Mouse (Mus musculus) CH12.LX (cell line): ENCODE measurements around the gene Eri3. TPM values are rescaled to one million over a fixed set of nuclear protein-coding genes. Genes with fewer than 3 reads are reported as not detected.

ENCODE experiments used
- DNase-seq: peaks from one replicate; pipeline ENCODE4 v3.0.0-alpha.2; 2013; ENCODE audit errors: extremely low read depth
- H3K27ac ChIP-seq: 2 replicates; pipeline ENCODE4 v1.5.1; 2012; ENCODE audit warnings: low read depth, mild to moderate bottlenecking, control low read depth, moderate library complexity; ENCODE audit not compliant: insufficient read depth
- H3K27me3 ChIP-seq: replicated peaks from 2 replicates; pipeline ENCODE3; 2012; ENCODE audit warnings: inconsistent platforms
- H3K36me3 ChIP-seq, 2 experiments: replicated peaks in 1 of 2; 2 replicates each; pipeline versions ENCODE3 to v1.6.1; 2012; ENCODE audit warnings: inconsistent platforms in 1 of 2, low read length in 1 of 2, mild to moderate bottlenecking in 1 of 2, mixed read lengths in 1 of 2, moderate library complexity in 1 of 2; ENCODE audit not compliant: control insufficient read depth in 1 of 2, insufficient read depth in 1 of 2
- H3K4me1 ChIP-seq, 2 experiments: 2 replicates each; pipeline ENCODE4 v1.6.1; 2012; ENCODE audit warnings: inconsistent platforms in 1 of 2, moderate library complexity in 1 of 2; ENCODE audit not compliant: insufficient read depth in 2 of 2, control insufficient read depth in 1 of 2
- H3K4me2 ChIP-seq: 2 replicates; pipeline ENCODE4 v1.6.1; 2012; ENCODE audit warnings: low read depth, mild to moderate bottlenecking, control low read depth; ENCODE audit not compliant: poor library complexity, insufficient read depth, severe bottlenecking
- H3K4me3 ChIP-seq, 3 experiments: fragments of 150-350 bp in 1 of 3; sonication (generic) in 1 of 3; replicated peaks in 1 of 3; 2 replicates each; pipeline versions ENCODE3 to v1.5.1; 2011 to 2012; ENCODE audit warnings: low read depth in 2 of 3, low read length in 2 of 3, mild to moderate bottlenecking in 2 of 3, moderate library complexity in 2 of 3, control low read depth in 1 of 3, improper control_type of control experiment in 1 of 3, inconsistent platforms in 1 of 3, mixed read lengths in 1 of 3; ENCODE audit not compliant: poor library complexity in 1 of 3
- H3K79me2 ChIP-seq: replicated peaks from 2 replicates; pipeline ENCODE4 v1.6.1; 2012; ENCODE audit warnings: mild to moderate bottlenecking, moderate library complexity; ENCODE audit not compliant: control insufficient read depth, poor library complexity, insufficient read depth, severe bottlenecking; ENCODE audit errors: extremely low read depth
- H3K9ac ChIP-seq: 2 replicates; pipeline ENCODE4 v1.6.1; 2012; ENCODE audit warnings: low read depth, mild to moderate bottlenecking, control low read depth, moderate library complexity; ENCODE audit not compliant: insufficient read depth
- H3K9me3 ChIP-seq: replicated peaks from 2 replicates; pipeline ENCODE3; 2012; ENCODE audit warnings: low read length, inconsistent platforms, mixed read lengths
- CHD1 ChIP-seq: IDR thresholded peaks from 2 replicates; pipeline ENCODE4 v1.6.1; 2012; ENCODE audit warnings: low read depth, low read length, improper control_type of control experiment, inconsistent platforms
- CHD2 ChIP-seq: IDR thresholded peaks from 2 replicates; pipeline ENCODE4 v1.6.1; 2011; ENCODE audit warnings: low read length, improper control_type of control experiment
- CTCF ChIP-seq, 2 experiments: IDR thresholded peaks in 1 of 2; conservative IDR thresholded peaks in 1 of 2; 2 replicates each; pipeline ENCODE4 v1.5.1; 2011 to 2012; ENCODE audit warnings: low read depth in 2 of 2, low read length in 2 of 2, improper control_type of control experiment in 1 of 2, inconsistent platforms in 1 of 2, mild to moderate bottlenecking in 1 of 2, moderate library complexity in 1 of 2
- E2F4 ChIP-seq: IDR thresholded peaks from 2 replicates; pipeline ENCODE4 v1.6.1; 2011; ENCODE audit warnings: low read depth, low read length, improper control_type of control experiment; ENCODE audit not compliant: insufficient replicate concordance
- ELF1 ChIP-seq: IDR thresholded peaks from 2 replicates; pipeline ENCODE4 v1.6.1; 2014; ENCODE audit warnings: low read depth, mild to moderate bottlenecking, inconsistent platforms, low read length, improper control_type of control experiment
- ETS1 ChIP-seq: conservative IDR thresholded peaks from 2 replicates; pipeline ENCODE4 v1.6.1; 2012; ENCODE audit warnings: low read depth, mild to moderate bottlenecking, inconsistent platforms, low read length, improper control_type of control experiment, moderate library complexity
- HCFC1 ChIP-seq: IDR thresholded peaks from 2 replicates; pipeline ENCODE4 v1.6.1; 2012; ENCODE audit warnings: low read depth, mild to moderate bottlenecking, inconsistent platforms, low read length, improper control_type of control experiment
- IRF4 ChIP-seq: IDR thresholded peaks from 2 replicates; pipeline ENCODE4 v1.6.1; 2014; ENCODE audit warnings: low read depth, mild to moderate bottlenecking, inconsistent platforms, low read length, improper control_type of control experiment
- JUN ChIP-seq: IDR thresholded peaks from 2 replicates; pipeline ENCODE4 v1.6.1; 2011; ENCODE audit warnings: low read depth, mild to moderate bottlenecking, low read length, improper control_type of control experiment, moderate library complexity; ENCODE audit not compliant: insufficient read depth
- KAT2A ChIP-seq: IDR thresholded peaks from 2 replicates; pipeline ENCODE4 v1.6.1; 2012; ENCODE audit warnings: low read length, improper control_type of control experiment, inconsistent platforms; ENCODE audit not compliant: insufficient replicate concordance
- MAFK ChIP-seq: IDR thresholded peaks from 2 replicates; pipeline ENCODE4 v1.6.1; 2011; ENCODE audit warnings: low read length, improper control_type of control experiment; ENCODE audit not compliant: insufficient replicate concordance
- MAZ ChIP-seq: IDR thresholded peaks from 2 replicates; pipeline ENCODE4 v1.6.1; 2012; ENCODE audit warnings: low read depth, mild to moderate bottlenecking, inconsistent platforms, low read length, improper control_type of control experiment, moderate library complexity
- MEF2A ChIP-seq: IDR thresholded peaks from 2 replicates; pipeline ENCODE4 v1.6.1; 2014; ENCODE audit warnings: low read depth, mild to moderate bottlenecking, inconsistent platforms, low read length, improper control_type of control experiment, borderline replicate concordance
- MXI1 ChIP-seq: IDR thresholded peaks from 2 replicates; pipeline ENCODE4 v1.6.1; 2011; ENCODE audit warnings: mild to moderate bottlenecking, low read depth, low read length, improper control_type of control experiment
- NRF1 ChIP-seq: IDR thresholded peaks from 2 replicates; pipeline ENCODE4 v1.6.1; 2014; ENCODE audit warnings: low read depth, mild to moderate bottlenecking, inconsistent platforms, low read length, improper control_type of control experiment, moderate library complexity
- POLR2A ChIP-seq: IDR thresholded peaks from 2 replicates; pipeline ENCODE4 v1.6.1; 2011; ENCODE audit warnings: low read depth, mild to moderate bottlenecking, improper control_type of control experiment, low read length
- POLR2AphosphoS2 ChIP-seq: IDR thresholded peaks from 2 replicates; pipeline ENCODE4 v1.6.1; 2011; ENCODE audit warnings: low read depth, low read length, improper control_type of control experiment
- RAD21 ChIP-seq: IDR thresholded peaks from 2 replicates; pipeline ENCODE4 v1.6.1; 2011; ENCODE audit warnings: low read depth, mild to moderate bottlenecking, low read length, improper control_type of control experiment, moderate library complexity
- RCOR1 ChIP-seq: conservative IDR thresholded peaks from 2 replicates; pipeline ENCODE4 v1.6.1; 2012; ENCODE audit warnings: low read depth, mild to moderate bottlenecking, inconsistent platforms, low read length, improper control_type of control experiment
- SIN3A ChIP-seq: IDR thresholded peaks from 2 replicates; pipeline ENCODE4 v1.6.1; 2012; ENCODE audit warnings: low read length, improper control_type of control experiment, inconsistent platforms
- SMC3 ChIP-seq: IDR thresholded peaks from 2 replicates; pipeline ENCODE4 v1.6.1; 2011; ENCODE audit warnings: low read depth, low read length, improper control_type of control experiment
- TBP ChIP-seq: conservative IDR thresholded peaks from 2 replicates; pipeline ENCODE4 v1.6.1; 2011; ENCODE audit warnings: low read depth, low read length, improper control_type of control experiment
- TCF12 ChIP-seq: IDR thresholded peaks from 2 replicates; pipeline ENCODE4 v1.6.1; 2014; ENCODE audit warnings: low read depth, mild to moderate bottlenecking, inconsistent platforms, low read length, improper control_type of control experiment
- UBTF ChIP-seq: IDR thresholded peaks from 2 replicates; pipeline ENCODE4 v1.6.1; 2012; ENCODE audit warnings: low read depth, mild to moderate bottlenecking, inconsistent platforms, low read length, improper control_type of control experiment, moderate library complexity
- USF1 ChIP-seq: IDR thresholded peaks from 2 replicates; pipeline ENCODE4 v1.6.1; 2014; ENCODE audit warnings: low read depth, mild to moderate bottlenecking, inconsistent platforms, low read length, improper control_type of control experiment
- ZKSCAN1 ChIP-seq: IDR thresholded peaks from 2 replicates; pipeline ENCODE4 v1.6.1; 2012; ENCODE audit warnings: low read depth, inconsistent platforms, low read length, improper control_type of control experiment, borderline replicate concordance
- ZMIZ1 ChIP-seq: IDR thresholded peaks from 2 replicates; pipeline ENCODE4 v1.6.1; 2012; ENCODE audit warnings: low read depth, mild to moderate bottlenecking, inconsistent platforms, low read length, improper control_type of control experiment
- dilution Hi-C: fragments of 300-500 bp; cut with MboI; formaldehyde crosslinking; loops from 2 replicates; pipeline ENCODE4 v1.14.3; 2020; ENCODE audit warnings: low sequenced_read_pairs; ENCODE audit not compliant: extremely low pct_unique_long_range_greater_than_20kb, extremely low pct_ligation_motif_present
- in situ Hi-C: fragments of 300-500 bp; cut with MboI; formaldehyde crosslinking; loops from 3 replicates; pipeline ENCODE4 v1.14.3; 2019; ENCODE audit warnings: low sequenced_read_pairs, low pct_ligation_motif_present, low pct_unique_long_range_greater_than_20kb, mixed read lengths
- polyA plus RNA-seq: library from polyadenylated mRNA; unstranded; fragments of >175 nt; gene quantifications from 2 replicates; pipeline ENCODE4 v1.2.1, GENCODE M21; 2012; ENCODE audit warnings: low read depth; ENCODE audit not compliant: insufficient read length
- total RNA-seq, 2 experiments: library from RNA; depleted of rRNA; stranded (reverse); fragments of 300-350 nt in 1 of 2; fragments of >200 nt in 1 of 2; gene quantifications; 2 replicates each; pipeline ENCODE4 v1.2.3; 2012 to 2014

Gene Eri3
- total and polyA plus RNA-seq, 3 experiments, result 31.2 to 38.0 (median 31.9) TPM

- in situ Hi-C loops (no loop called here), dilution Hi-C loops (no loop called here)
- Histone ChIP-seq H3K36me3 (peaks cover 37 to 51% of the 10 kb centered on the region in 2 experiments), H3K27ac (no peak overlapping the region), H3K4me2 (peak overlapping the region; percentile 65), H3K4me1 (peaks cover 2 to 15% of the 10 kb centered on the region in 2 experiments; a peak in 3 of 4 replicates), H3K9ac (no peak overlapping the region; the same call in 1 of the 2 replicates), H3K27me3 (no peaks in the 10 kb centered on the region), H3K4me3 (peak overlapping the region in 2 of 3 experiments; percentile 78 to 94), H3K9me3 (no peaks in the 10 kb centered on the region), H3K79me2 (no peaks in the 10 kb centered on the region)
- no peak for TF ChIP-seq SIN3A
- TF ChIP-seq HCFC1, result no peak
- TF ChIP-seq ETS1, result no peak
- TF ChIP-seq CTCF (conservative IDR thresholded peaks at IDR 0.05 in 1 of 2, IDR thresholded peaks at IDR 0.05 in 1 of 2; ENCODE audit: low read depth in 2 of 2, low read length in 2 of 2), result peak in 1 of 2 experiments; percentile 19; a peak in 2 of 4 replicates
- DNase-seq, result no peak
These were observed 130.8 kb downstream of the Eri3 start for GRCm38 (mm10) chr4:117680963-117681362.

- DNase-seq, result peak; percentile 75
These were observed 131.8 kb downstream of the Eri3 start, which contains the start of gene Dmap1 for GRCm38 (mm10) chr4:117681931-117682461. Gene Dmap1 (minus strand): TSS chr4:117682273.

More at GRCm38 (mm10) chr4:117681931-117682461, 131.8 kb downstream of the Eri3 start, which contains the start of gene Dmap1:
- peak; percentile 77 for TF ChIP-seq ELF1
- peak; percentile 62; the same call in 1 of the 2 replicates for TF ChIP-seq UBTF
- TF ChIP-seq MAFK, result no peak
- no peak for TF ChIP-seq CHD1
- TF ChIP-seq ZKSCAN1, result no peak
- peak; percentile 46; the same call in 1 of the 2 replicates for TF ChIP-seq ZMIZ1
- TF ChIP-seq CTCF (conservative IDR thresholded peaks at IDR 0.05 in 1 of 2, IDR thresholded peaks at IDR 0.05 in 1 of 2; ENCODE audit: low read depth in 2 of 2, low read length in 2 of 2), result no peak
- TF ChIP-seq KAT2A, result peak; percentile 79; the same call in 1 of the 2 replicates
- TF ChIP-seq USF1, result no peak
- 0 out of 2 replicates have a peak, but pooled peaks have one; percentile 35 for TF ChIP-seq NRF1
- no peak for TF ChIP-seq JUN
- TF ChIP-seq TBP, result peak; percentile 71
- TF ChIP-seq MAZ, result peak; percentile 89
- peak; percentile 86 for TF ChIP-seq CHD2
- TF ChIP-seq SMC3, result no peak
- TF ChIP-seq E2F4, result peak; percentile 64; the same call in 1 of the 2 replicates
- TF ChIP-seq MXI1, result peak; percentile 69
- TF ChIP-seq MEF2A, result peak; percentile 77
- peak; percentile 64 for TF ChIP-seq TCF12
- no peak for TF ChIP-seq RAD21
- peak; percentile 85 for TF ChIP-seq SIN3A
- peak; percentile 85; the same call in 1 of the 2 replicates for TF ChIP-seq RCOR1
- peak; percentile 53; the same call in 1 of the 2 replicates for TF ChIP-seq IRF4
- no peak for TF ChIP-seq POLR2AphosphoS2
- TF ChIP-seq POLR2A, result peak; percentile 69
- peak; percentile 93 for TF ChIP-seq HCFC1
- no peaks in the 10 kb centered on the region for H3K79me2 ChIP-seq
- dilution Hi-C loops, result no loop called here
- peak within 1 kb of the TSS; percentile 65 for H3K4me2 ChIP-seq
- peak within 1 kb of the TSS; percentile 78 to 94 (median 93) for H3K4me3 ChIP-seq
- in situ Hi-C loops, result no loop called here
- peaks cover 30 to 41% of the 10 kb centered on the region in 2 experiments for H3K36me3 ChIP-seq
- H3K9ac ChIP-seq, result peak within 1 kb of the TSS; percentile 64
- H3K27ac ChIP-seq, result no peak within 1 kb of the TSS
- H3K4me1 ChIP-seq, result peaks cover 2 to 13% of the 10 kb centered on the region in 2 experiments; a peak in 3 of 4 replicates
- H3K27me3 ChIP-seq, result peaks cover 3% of the 10 kb centered on the region
- no peaks in the 10 kb centered on the region for H3K9me3 ChIP-seq
